ENCODE assay signal across 23 mouse cellular contexts in the genomic region with DNA sequence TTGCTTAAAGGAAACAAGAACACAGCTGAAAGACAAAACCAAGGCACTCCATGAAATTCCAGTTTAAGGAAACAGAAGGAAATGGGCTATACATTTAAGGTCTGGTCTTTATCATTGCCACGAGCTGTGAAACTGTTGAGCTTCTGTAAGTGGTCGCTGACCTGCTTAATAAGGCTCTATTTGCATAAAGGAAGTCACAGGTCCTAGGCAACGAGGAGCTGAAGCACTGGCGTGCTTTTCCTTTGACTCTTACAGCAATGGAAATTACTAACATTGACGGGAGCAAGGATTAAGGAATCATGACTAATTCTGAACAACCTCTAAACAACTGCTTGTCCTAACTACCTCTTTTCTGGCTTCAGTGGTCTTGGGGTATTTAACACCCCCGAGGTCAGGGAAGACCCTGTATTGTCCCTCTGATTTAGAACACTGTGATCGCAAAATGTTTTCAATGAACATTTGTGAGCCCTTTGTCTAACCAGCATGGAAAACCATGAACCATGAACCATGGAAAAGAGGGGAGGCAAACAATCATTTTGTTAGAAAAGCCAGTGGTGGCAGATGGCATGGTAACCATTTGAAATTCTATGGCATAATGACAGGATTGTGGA.
A peak's percentile ranks its signal among the peaks of the same experiment; 100 is the strongest.
DNase-seq lines count a peak whose midpoint lies in the region; ATAC-seq lines count a peak whose summit lies in the region.
"Had no signal": no experiment of that assay in that cellular context is flagged by ENCODE, and none has a peak within 500 bp of the region (broad histone marks: within the 10 kb centered on the region; RNA-seq: fewer than 3 reads in every experiment).

No protein-coding gene starts in this region.

- no peak overlapping the region for H3K27ac ChIP-seq in hindbrain, embryonic 12.5 days
- no peak overlapping the region for H3K27ac ChIP-seq in hindbrain, embryonic 14.5 days
- no peak overlapping the region for H3K27ac ChIP-seq in neural tube, embryonic 12.5 days
- no peak overlapping the region for H3K27ac ChIP-seq in neural tube, embryonic 15.5 days (replicated peaks)
- H3K27ac ChIP-seq: forebrain, embryonic 15.5 days; heart, adult 2 months; heart, embryonic 13.5 days; limb, embryonic 12.5 days; macrophage had no signal

- H3K4me1 ChIP-seq in hindbrain, embryonic 12.5 days: peaks cover 11% of the 10 kb centered on the region
- H3K4me1 ChIP-seq in hindbrain, embryonic 14.5 days (replicated peaks; ENCODE audit: control insufficient read depth, insufficient read depth, low read length): no peaks in the 10 kb centered on the region; the same call in 1 of the 2 replicates
- H3K4me1 ChIP-seq in neural tube, embryonic 12.5 days: 0 out of 2 replicates have a peak, but pooled peaks cover under 1% of the 10 kb centered on the region
- no peaks in the 10 kb centered on the region; the same call in 1 of the 2 replicates for H3K4me1 ChIP-seq in neural tube, embryonic 15.5 days

- H3K9ac ChIP-seq in hindbrain, embryonic 12.5 days: no peak overlapping the region
- no peak overlapping the region for H3K9ac ChIP-seq in hindbrain, embryonic 14.5 days
- H3K9ac ChIP-seq in neural tube, embryonic 12.5 days: no peak overlapping the region
- no peak overlapping the region for H3K9ac ChIP-seq in neural tube, embryonic 15.5 days (replicated peaks)
- H3K9ac ChIP-seq: forebrain, embryonic 15.5 days; heart, embryonic 13.5 days; limb, embryonic 12.5 days; liver, postnatal 0 days had no signal

- peaks cover 4% of the 10 kb centered on the region; the same call in 1 of the 2 replicates for H3K36me3 ChIP-seq in hindbrain, embryonic 12.5 days
- H3K36me3 ChIP-seq in hindbrain, embryonic 14.5 days (replicated peaks; ENCODE audit: control insufficient read depth, insufficient read depth): 0 out of 2 replicates have a peak, but pooled peaks cover 18% of the 10 kb centered on the region
- no peaks in the 10 kb centered on the region for H3K36me3 ChIP-seq in neural tube, embryonic 12.5 days
- H3K36me3 ChIP-seq in neural tube, embryonic 15.5 days: peaks cover 14% of the 10 kb centered on the region
- H3K36me3 ChIP-seq: limb, embryonic 12.5 days had no signal

- 29% methylated on average over 7 of the region's 7 CpGs for WGBS in hindbrain, embryonic 12.5 days
- 14% methylated on average over 7 of the region's 7 CpGs for WGBS in hindbrain, embryonic 14.5 days
- 22% methylated on average over 7 of the region's 7 CpGs for WGBS in neural tube, embryonic 12.5 days
- 8% methylated on average over 7 of the region's 7 CpGs for WGBS in neural tube, embryonic 15.5 days

- 0 out of 2 replicates have a peak, but pooled peaks cover 5% of the 10 kb centered on the region for H3K9me3 ChIP-seq in hindbrain, embryonic 12.5 days (replicated peaks)
- H3K9me3 ChIP-seq in hindbrain, embryonic 14.5 days (ENCODE audit: control insufficient read depth, low read length): peaks cover 3% of the 10 kb centered on the region; the same call in 1 of the 2 replicates
- 0 out of 2 replicates have a peak, but pooled peaks cover 4% of the 10 kb centered on the region for H3K9me3 ChIP-seq in neural tube, embryonic 12.5 days
- no peaks in the 10 kb centered on the region for H3K9me3 ChIP-seq in neural tube, embryonic 15.5 days (replicated peaks)
- H3K9me3 ChIP-seq: forebrain, embryonic 15.5 days; heart, embryonic 13.5 days had no signal

- ATAC-seq in hindbrain, embryonic 12.5 days (ENCODE audit: low FRiP score): peak; percentile 72
- no peak; the same call in 1 of the 2 replicates for ATAC-seq in hindbrain, embryonic 14.5 days (ENCODE audit: low FRiP score)
- ATAC-seq in neural tube, embryonic 12.5 days (ENCODE audit: low FRiP score, low read depth): peak; percentile 77
- no peak for ATAC-seq in neural tube, embryonic 15.5 days (ENCODE audit: low FRiP score)
- ATAC-seq: forebrain, embryonic 15.5 days; intestine, postnatal 0 days; liver, postnatal 0 days; lung, postnatal 0 days had no signal

- H3K27me3 ChIP-seq in hindbrain, embryonic 12.5 days: peaks cover 48% of the 10 kb centered on the region
- H3K27me3 ChIP-seq in hindbrain, embryonic 14.5 days (ENCODE audit: control insufficient read depth, insufficient read depth, low read length): peaks cover 10% of the 10 kb centered on the region; the same call in 1 of the 2 replicates
- peaks cover 25% of the 10 kb centered on the region for H3K27me3 ChIP-seq in neural tube, embryonic 12.5 days (replicated peaks)
- H3K27me3 ChIP-seq in neural tube, embryonic 15.5 days (replicated peaks): peaks cover 4% of the 10 kb centered on the region; the same call in 1 of the 2 replicates
- H3K27me3 ChIP-seq: forebrain, embryonic 15.5 days; heart, embryonic 13.5 days; limb, embryonic 12.5 days had no signal

- DNase-seq in hindbrain, embryonic 14.5 days (ENCODE audit: low spot score): no peak
- DNase-seq in embryo, embryonic 11 days: peak; percentile 44
- no peak for DNase-seq in natural killer cell, adult 2 months (ENCODE audit: low spot score in 2 of 2)
- DNase-seq in cerebellum, postnatal 4 days (ENCODE audit: low spot score in 2 of 2): no peak
- DNase-seq: adrenal gland, postnatal 25 days; cerebellum, adult 9-10 months; gastrocnemius, postnatal 25 days; heart, adult 2 months; kidney, postnatal 25 days; liver, postnatal 0 days; right cerebral cortex, adult 18-20 months; right cerebral cortex, postnatal 4 days; thymus, postnatal 14 days had no signal

- no peak overlapping the region for H3K4me2 ChIP-seq in hindbrain, embryonic 12.5 days (replicated peaks)
- H3K4me2 ChIP-seq in hindbrain, embryonic 14.5 days (replicated peaks): no peak overlapping the region
- no peak overlapping the region for H3K4me2 ChIP-seq in neural tube, embryonic 12.5 days (replicated peaks)
- no peak overlapping the region for H3K4me2 ChIP-seq in neural tube, embryonic 15.5 days
- H3K4me2 ChIP-seq: forebrain, embryonic 15.5 days; heart, embryonic 13.5 days; limb, embryonic 12.5 days; liver, embryonic 11.5 days had no signal

- H3K4me3 ChIP-seq in hindbrain, embryonic 12.5 days: no peak overlapping the region
- H3K4me3 ChIP-seq in hindbrain, embryonic 14.5 days (replicated peaks; ENCODE audit: low read length): no peak overlapping the region
- no peak overlapping the region for H3K4me3 ChIP-seq in neural tube, embryonic 12.5 days
- no peak overlapping the region for H3K4me3 ChIP-seq in neural tube, embryonic 15.5 days (replicated peaks)
- H3K4me3 ChIP-seq: forebrain, embryonic 15.5 days; heart, adult 2 months; heart, embryonic 13.5 days; limb, embryonic 12.5 days had no signal

Comparison
In these comparisons a context has a peak if more than half of its experiments do, and no peak if none do; other contexts are left out.
1. ATAC-seq: peak in hindbrain, embryonic 12.5 days (single experiment) and neural tube, embryonic 12.5 days (single experiment); none in hindbrain, embryonic 14.5 days (single experiment) and neural tube, embryonic 15.5 days (single experiment).